Mouse (Mus musculus) left cerebral cortex, adult 2 months (tissue): ENCODE data around the gene C1qtnf12. TPM values are rescaled to one million over a fixed set of nuclear protein-coding genes. Genes with fewer than 3 reads are reported as not detected.
A peak's percentile ranks its signal among the peaks of the same experiment; 100 is the strongest.

Experiments used
- DNase-seq, 2 experiments: peaks; one replicate each; pipeline ENCODE4 v3.0.0; 2021 to 2022; ENCODE audit warnings: low spot score in 2 of 2, mixed read lengths in 1 of 2; ENCODE audit errors: extremely low spot score in 1 of 2
- H3K27ac ChIP-seq: fragments of 200-600 bp; 2 replicates; pipeline ENCODE4 v1.8.1; 2022
- H3K4me3 ChIP-seq: fragments of 200-600 bp; 2 replicates; pipeline ENCODE4 v1.8.1; 2022
- CTCF ChIP-seq: fragments of 200-600 bp; IDR thresholded peaks from 2 replicates; pipeline ENCODE4 v1.8.1; 2022; ENCODE audit warnings: antibody characterized with exemption, mild to moderate bottlenecking, moderate library complexity
- intact Hi-C: fragments of 180-260 bp; cut with DNase I; formaldehyde crosslinking; loops from one replicate; pipeline ENCODE4 v1.15.1; 2025
- long read RNA-seq, 2 experiments: library from polyadenylated mRNA; stranded (forward); transcript quantifications; one replicate each; pipeline ENCODE4 v2.0.0; 2021; ENCODE audit warnings: borderline mapping rate in 2 of 2
- total RNA-seq, 2 experiments: library from RNA; stranded (reverse); gene quantifications; 2 replicates each; pipeline ENCODE4 v1.2.3; 2021

The C1qtnf12 gene
- total RNA-seq, result 10 to 100 TPM; 18.9 to 19.7 TPM
- long read RNA-seq, experiment 1, transcript C1qtnf12-201 (8 exons, 1,315 nt), result major isoform, 5 of 10 reads
- long read RNA-seq, experiment 1, partial matches to known transcripts, result 4 of 10 reads
- long read RNA-seq, experiment 1, other reads (novel, unspliced or antisense), result 0 of 10 reads
- long read RNA-seq, experiment 2, partial matches to known transcripts, result 6 of 10 reads
- long read RNA-seq, experiment 2, other reads (novel, unspliced or antisense), result 0 of 10 reads

DNA sequence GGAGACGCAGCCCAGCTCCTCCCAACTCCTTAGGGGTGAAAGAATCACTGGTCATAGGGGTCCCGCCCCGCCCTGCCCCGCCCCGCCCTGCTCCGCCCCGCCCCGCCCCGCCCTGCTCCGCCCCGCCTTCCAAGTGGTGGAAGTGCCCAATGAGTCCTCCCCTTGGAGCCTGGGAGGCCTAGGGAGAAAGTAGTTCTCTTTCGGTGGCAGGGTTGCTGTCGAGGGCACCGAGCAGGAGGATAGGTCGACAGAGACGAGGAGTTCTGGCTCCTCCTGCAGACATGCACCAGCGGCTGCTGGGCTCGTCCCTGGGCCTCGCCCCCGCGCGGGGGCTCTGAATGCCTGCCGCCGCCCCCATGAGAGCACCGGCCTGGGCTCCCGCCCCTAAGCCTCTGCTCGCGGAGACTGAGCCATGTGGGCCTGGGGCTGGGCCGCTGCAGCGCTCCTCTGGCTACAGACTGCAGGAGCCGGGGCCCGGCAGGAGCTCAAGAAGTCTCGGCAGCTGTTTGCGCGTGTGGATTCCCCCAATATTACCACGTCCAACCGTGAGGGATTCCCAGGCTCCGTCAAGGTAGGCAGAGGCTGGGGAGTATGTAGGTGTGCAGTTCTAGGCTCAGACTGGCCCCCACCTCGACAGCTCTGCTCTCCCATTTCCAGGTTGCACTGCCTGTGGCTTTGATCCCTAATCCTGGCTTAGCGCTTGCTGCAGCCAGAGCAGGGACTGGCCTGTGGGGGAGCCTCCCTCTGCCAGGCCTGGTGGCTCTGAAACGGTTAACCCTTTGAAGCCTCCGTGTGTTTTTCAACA, at the start of gene C1qtnf12:
TSS of gene C1qtnf12 (plus strand) at position 152 of the 805 bp plus-strand sequence.
- intact Hi-C loops, result loop anchor here (5.0 kb wide), 1 partner anchor 140 kb away; no protein-coding TSS in a partner anchor
- TF ChIP-seq CTCF, result no peak
- peak within 1 kb of the TSS; percentile 62 for H3K4me3 ChIP-seq
- peak within 1 kb of the TSS; percentile 45; the same call in 1 of the 2 replicates for H3K27ac ChIP-seq
- peak; percentile 22 to 33 for DNase-seq

DNA sequence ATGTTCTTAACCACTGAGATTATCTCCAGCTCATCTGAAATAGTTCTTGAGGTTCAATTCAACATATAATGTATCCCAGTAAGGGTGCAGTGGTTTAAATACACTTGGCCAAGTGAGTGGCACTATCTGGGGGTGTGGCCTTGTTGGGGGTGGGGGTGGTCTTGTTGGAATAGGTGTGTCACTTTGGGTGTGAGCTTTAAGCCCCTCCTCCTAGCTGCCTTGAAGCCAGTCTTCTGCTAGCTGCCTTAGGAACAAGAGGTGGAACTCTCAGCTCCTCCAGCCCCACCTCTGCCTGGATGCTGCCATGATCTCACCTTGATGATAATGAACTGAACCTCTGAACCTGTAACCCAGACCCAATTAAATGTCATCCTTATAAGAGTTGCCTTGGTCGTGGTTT, 30.1 kb upstream of the C1qtnf12 start:
- Histone ChIP-seq H3K4me3 (no peak overlapping the region), H3K27ac (no peak overlapping the region)
- intact Hi-C loops, result no loop called here
- no peak for TF ChIP-seq CTCF
- no peak for DNase-seq

DNA sequence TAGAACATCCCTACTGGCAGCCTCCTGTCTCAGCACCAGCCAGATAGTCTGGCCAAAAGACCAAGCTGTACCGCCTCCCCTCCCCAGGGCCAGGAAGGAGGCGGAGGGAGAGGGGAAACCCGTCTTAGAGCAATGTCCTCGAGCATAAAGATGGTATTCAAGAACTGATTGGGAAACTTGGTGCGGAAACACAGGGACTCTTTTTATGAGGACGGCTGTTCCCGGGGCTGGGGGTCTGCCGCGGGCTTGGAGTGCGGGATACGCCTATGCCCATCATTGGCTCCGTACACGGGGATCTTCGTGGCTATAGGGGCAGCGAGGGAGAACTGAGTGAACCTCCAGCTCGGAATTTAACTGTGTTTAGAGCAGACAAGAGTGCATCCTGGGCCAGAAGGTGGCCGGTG, 19.1 kb upstream of the C1qtnf12 start:
- intact Hi-C loops, result loop anchor here (2.0 kb wide), 3 partner anchors 50 to 112 kb away; partner anchors contain the start of genes Aurkaip1, Cptp and Ints11
- Histone ChIP-seq H3K4me3 (peak overlapping the region; percentile 68), H3K27ac (peak overlapping the region; percentile 91)
- TF ChIP-seq CTCF, result no peak
- peak; percentile 33 to 42 for DNase-seq

DNA sequence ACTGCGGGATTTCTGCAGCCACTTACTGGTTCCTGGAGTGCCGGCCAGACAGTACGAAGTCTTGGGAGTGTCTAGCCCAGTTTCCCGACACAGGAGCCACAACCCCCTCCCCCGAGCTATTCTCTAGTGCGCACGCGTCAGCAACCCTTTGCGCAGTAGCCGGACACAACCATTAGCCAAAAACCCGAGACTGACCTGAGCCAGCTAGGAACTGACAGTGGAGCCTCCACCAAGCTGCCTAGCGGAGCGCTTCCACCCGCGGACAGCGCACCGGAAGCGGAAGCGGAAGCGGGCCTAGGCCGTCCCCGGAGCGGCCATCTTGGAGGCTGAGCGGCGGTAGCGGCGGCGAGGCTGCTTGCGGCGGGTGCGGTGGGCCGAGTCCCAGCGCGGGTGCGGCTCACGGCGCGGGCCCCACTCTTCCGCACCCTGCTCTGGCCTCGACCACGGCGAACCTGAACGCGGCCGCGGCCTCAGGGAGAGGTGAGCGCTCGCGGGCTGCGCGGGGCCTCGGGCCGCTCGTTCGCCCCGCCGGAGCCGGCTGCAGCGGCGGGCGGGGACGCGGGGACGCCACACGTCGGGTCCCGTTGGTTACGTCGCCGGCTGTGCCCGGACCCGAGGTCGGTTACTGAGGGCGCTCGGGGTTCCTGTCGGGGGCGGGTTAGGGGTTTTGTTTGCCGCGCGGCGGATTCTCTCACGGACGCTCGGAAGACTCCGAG, 18.4 kb upstream of the C1qtnf12 start, which contains the start of gene Ube2j2:
TSS of gene Ube2j2 (plus strand) at position 298 of the 716 bp plus-strand sequence.
- DNase-seq, result peak; percentile 96 to 99
- TF ChIP-seq CTCF, result no peak; the same call in 1 of the 2 replicates
- intact Hi-C loops, result loop anchor here (2.0 kb wide), 3 partner anchors 51 to 113 kb away; partner anchors contain the start of genes Aurkaip1, Cptp and Ints11
- Histone ChIP-seq H3K4me3 (peak within 1 kb of the TSS; percentile 68), H3K27ac (peak within 1 kb of the TSS; percentile 91)

DNA sequence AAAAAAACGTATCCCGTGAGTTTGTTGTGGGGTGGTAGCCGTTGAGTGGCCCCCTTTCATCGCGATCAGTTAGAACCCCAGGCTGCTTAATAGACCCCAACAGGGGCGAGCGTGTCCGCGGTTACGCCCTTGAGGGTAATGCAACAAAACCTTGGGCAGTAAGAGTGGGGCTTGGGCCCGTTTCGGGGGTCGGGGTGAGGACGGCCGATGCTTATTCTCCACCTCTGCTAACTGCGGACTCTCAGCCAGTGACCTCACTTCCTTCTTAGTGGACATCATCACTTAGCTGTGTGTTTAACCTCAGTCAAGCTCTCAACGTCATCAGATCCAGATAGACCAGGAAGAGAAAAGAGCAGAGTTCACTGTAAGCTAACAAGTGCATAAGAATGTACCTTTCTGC, 17.8 kb upstream of the C1qtnf12 start:
- intact Hi-C loops, result no loop called here
- Histone ChIP-seq H3K4me3 (peak overlapping the region; percentile 68), H3K27ac (peak overlapping the region; percentile 91)
- DNase-seq, result no peak
- no peak for TF ChIP-seq CTCF

DNA sequence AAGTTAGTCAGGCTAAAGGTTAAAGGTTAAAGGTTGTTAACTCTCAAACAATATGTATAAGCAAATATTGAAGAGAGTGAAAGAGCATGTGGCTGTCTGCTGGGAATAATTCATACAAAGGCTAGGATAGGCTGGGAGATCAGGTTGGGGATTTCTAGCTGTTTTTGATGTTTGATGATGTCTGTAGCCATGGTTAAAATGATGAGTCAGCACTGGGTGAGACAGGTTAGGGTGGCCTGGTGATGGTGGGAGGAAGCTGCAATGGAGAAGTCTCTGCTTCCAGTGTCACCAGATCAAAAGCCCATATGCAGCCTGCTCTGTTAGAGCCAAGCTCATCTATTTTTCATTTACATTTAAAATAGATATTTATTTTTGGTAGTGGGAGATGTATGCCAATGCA, 15.0 kb upstream of the C1qtnf12 start:
- DNase-seq, result no peak
- TF ChIP-seq CTCF, result no peak
- Histone ChIP-seq H3K4me3 (no peak overlapping the region), H3K27ac (no peak overlapping the region)
- intact Hi-C loops, result no loop called here

DNA sequence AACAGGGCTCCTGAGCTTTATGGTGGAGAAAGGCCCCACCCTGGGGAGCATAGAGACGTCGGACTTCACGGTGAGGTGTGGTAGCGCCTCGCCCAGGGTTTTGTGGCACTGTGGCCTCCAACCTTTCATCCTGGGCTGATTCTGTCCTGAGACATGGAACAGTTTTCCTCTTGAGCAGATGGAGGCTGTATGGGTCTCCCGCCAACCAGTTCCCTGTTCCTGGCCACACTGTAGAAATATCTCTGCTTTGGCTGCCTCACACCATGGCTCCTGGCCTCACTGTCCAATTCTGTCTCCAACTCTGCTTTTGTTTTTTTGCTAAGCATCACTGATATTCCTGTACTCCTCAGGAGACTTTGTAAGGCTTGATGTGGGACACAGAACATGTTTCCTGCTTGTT, 6.6 kb upstream of the C1qtnf12 start:
- H3K4me3 ChIP-seq, result no peak overlapping the region
- no peak overlapping the region for H3K27ac ChIP-seq
- TF ChIP-seq CTCF, result no peak
- intact Hi-C loops, result no loop called here
- no peak for DNase-seq

DNA sequence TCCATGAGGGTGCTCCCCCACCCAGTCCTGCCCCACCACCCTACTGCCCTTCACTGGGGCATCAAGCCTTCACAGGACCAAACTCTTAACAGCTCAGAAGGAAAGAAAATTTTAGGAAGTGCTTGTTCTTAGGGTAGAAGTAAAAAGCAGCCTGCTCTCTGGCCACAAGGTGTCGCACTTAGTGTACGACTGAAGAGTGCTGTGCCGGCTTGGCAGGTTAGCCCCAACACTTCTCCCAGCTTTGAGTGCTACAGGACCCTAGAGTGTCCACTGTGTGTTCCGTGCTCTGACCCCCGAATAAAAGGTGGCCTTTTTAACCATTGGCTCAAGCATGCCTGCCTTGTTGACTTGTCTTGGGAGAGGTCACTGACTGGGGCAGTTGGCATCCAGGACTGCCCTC, 2.8 kb upstream of the C1qtnf12 start:
- Histone ChIP-seq H3K27ac (no peak overlapping the region), H3K4me3 (no peak overlapping the region)
- intact Hi-C loops, result no loop called here
- DNase-seq, result peak; percentile 58 to 71
- peak; percentile 79 for TF ChIP-seq CTCF

DNA sequence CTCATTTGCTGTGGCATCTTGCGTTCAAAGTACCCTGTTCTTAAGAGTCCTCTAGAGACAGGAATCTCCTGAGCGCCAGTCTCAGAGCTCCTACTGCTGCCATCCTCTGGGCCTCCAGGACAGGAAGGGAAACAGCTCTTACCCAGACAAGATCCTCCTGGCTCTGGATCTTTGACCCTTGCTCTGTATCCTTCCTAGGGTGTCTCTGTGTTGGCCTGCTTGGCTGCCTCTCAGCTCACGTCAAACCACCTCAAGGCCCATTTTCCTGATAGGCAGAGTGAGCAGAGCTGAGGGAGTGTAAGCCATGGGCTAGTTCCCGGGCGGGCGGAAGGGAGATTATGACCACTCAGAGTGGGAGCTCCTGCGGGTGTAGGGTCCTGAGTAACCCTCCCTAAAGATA, 988 bp downstream of the C1qtnf12 start:
- H3K27ac ChIP-seq, result no peak overlapping the region
- H3K4me3 ChIP-seq, result peak overlapping the region; percentile 62
- DNase-seq, result no peak
- TF ChIP-seq CTCF, result no peak
- intact Hi-C loops, result loop anchor here (5.0 kb wide), 1 partner anchor 139 kb away; no protein-coding TSS in a partner anchor

DNA sequence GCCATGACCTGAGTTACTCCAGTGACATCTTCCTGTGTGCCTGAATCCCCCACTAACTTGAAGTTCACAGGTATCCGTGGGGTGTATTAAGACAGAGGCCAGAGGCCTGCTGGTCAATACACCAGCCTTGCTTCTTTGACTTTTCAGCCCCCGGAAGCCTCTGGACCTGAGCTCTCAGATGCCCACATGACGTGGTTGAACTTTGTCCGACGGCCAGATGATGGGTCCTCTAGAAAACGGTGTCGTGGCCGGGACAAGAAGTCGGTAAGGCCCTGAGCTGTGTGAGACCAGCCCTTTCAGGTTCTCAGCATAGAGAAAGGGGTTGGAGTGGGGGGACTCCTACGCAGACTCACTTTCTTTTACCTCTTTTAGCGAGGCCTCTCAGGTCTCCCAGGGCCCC, 2.3 kb downstream of the C1qtnf12 start:
- no peak overlapping the region for H3K27ac ChIP-seq
- no peak for TF ChIP-seq CTCF
- intact Hi-C loops, result loop anchor here (5.0 kb wide), 1 partner anchor 138 kb away; no protein-coding TSS in a partner anchor
- DNase-seq, result no peak
- H3K4me3 ChIP-seq, result no peak overlapping the region

DNA sequence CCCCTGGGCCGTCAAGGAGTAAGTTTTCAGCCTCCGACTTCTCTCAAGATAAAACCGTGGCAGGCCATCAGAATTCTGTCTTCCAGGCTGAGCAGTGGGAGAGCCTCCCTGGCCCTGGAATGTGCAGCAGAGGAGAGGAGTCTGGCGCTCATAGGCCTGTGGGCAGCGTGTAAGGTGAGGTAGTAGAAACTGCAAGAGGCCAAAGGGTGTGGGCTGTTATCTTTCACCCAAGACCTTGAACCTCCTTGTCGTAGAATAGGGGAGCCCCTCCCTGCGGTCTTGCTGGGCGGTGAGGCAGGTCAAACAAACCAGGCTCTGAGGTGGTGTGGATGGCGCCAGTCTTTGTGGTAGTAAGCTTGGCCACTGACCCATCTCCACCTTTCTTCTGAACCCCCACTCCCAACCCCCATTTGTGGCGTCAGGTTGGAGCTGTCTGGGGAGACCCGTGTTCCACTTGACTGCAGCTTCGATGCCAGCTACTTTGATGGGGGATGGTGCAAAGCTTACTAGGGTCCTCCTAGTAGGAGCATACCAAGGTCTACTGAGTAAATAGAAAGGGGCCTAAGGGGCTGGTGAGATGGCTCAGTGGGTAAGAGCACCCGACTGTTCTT, 7.0 kb downstream of the C1qtnf12 start:
- intact Hi-C loops, result no loop called here
- DNase-seq, result no peak

More for the DNA sequence above, 7.0 kb downstream of the C1qtnf12 start:
- Histone ChIP-seq H3K4me3 (no peak overlapping the region), H3K27ac (no peak overlapping the region)
- TF ChIP-seq CTCF, result no peak
